In the genomic region with DNA sequence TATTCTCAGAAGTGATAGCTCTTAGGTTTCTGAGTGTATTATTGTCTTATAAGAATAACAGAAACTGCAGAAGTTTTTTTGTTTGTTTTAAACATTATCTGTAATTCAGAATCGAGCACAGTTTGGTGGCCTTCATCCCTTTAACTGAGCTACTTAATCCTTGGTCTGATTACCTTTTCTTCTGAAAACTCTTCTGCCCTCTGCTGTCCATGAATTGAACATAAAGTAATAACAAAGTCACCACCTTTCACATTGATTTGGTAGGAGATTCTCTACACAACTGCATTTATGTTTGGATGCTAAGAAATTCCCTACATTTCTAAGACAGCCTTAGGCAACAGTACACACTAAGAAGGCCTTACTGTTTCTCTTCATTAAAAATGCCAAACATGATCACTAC, we compare ENCODE assay signal across 1 mouse cellular context.
A peak's percentile ranks its signal among the peaks of the same experiment; 100 is the strongest.
TF ChIP-seq lines count a peak whose summit lies in the region.

No protein-coding gene starts in this region.

TF ChIP-seq in MEL, 35 proteins besides CTCF, POLR2A, EP300 and RAD21:
- TF ChIP-seq ZC3H11A (IDR thresholded peaks at IDR 0.05; ENCODE audit: low read depth, low read length) (peak; percentile 99), RCOR1 (IDR thresholded peaks at IDR 0.05; ENCODE audit: low read depth, low read length) (no peak), CHD1 (IDR thresholded peaks at IDR 0.05; ENCODE audit: low read depth, low read length) (no peak), JUND (IDR thresholded peaks at IDR 0.05; ENCODE audit: low read depth, low read length) (no peak; the same call in 1 of the 2 replicates), BHLHE40 (IDR thresholded peaks at IDR 0.05; ENCODE audit: borderline replicate concordance, low read depth, low read length) (no peak), TCF12 (IDR thresholded peaks at IDR 0.05; ENCODE audit: low read depth, low read length) (no peak), GATA1 (IDR thresholded peaks at IDR 0.05; ENCODE audit: low read depth, low read length) (0 out of 2 replicates have a peak, but pooled peaks have one; percentile 13), ZMIZ1 (IDR thresholded peaks at IDR 0.05; ENCODE audit: low read depth, low read length) (no peak), CHD2 (IDR thresholded peaks at IDR 0.05; ENCODE audit: low read length) (no peak), SMC3 (IDR thresholded peaks at IDR 0.05; ENCODE audit: low read depth, low read length) (peak; percentile 99), NELFE (IDR thresholded peaks at IDR 0.05; ENCODE audit: low read depth, low read length) (no peak), SIN3A (IDR thresholded peaks at IDR 0.05; ENCODE audit: low read length) (peak; percentile 34), UBTF (IDR thresholded peaks at IDR 0.05; ENCODE audit: borderline replicate concordance, insufficient read depth, low read depth, low read length) (no peak)
